8 mouse cellular contexts compared by ENCODE assay signal in genomic region chr7:98702283-98703240, GRCm38 (mm10). TPM values are rescaled to one million over a fixed set of nuclear protein-coding genes. Genes with fewer than 3 reads are reported as not detected.
DNase-seq lines count a peak whose midpoint lies in the region; ATAC-seq lines count a peak whose summit lies in the region.

Gene Thap12, plus strand, starts transcription at chr7:98703103.

- intact Hi-C loops in heart, postnatal 14 days (cut with DNase I), result loop anchor here (2.0 to 5.0 kb wide), 2 partner anchors 46 to 220 kb away; partner anchors contain the start of gene Emsy

- H3K9ac ChIP-seq in forebrain, embryonic 14.5 days (ENCODE audit: low read length), result peak within 1 kb of the TSS; percentile 95
- H3K9ac ChIP-seq in neural tube, embryonic 15.5 days (replicated peaks), result peak within 1 kb of the TSS; percentile 74

- peaks cover 21% of the 10 kb centered on the region for H3K4me1 ChIP-seq in forebrain, embryonic 14.5 days (ENCODE audit: control insufficient read depth, insufficient read depth, low read length)
- H3K4me1 ChIP-seq in neural tube, embryonic 15.5 days, result peaks cover 24% of the 10 kb centered on the region

- H3K27me3 ChIP-seq in forebrain, embryonic 14.5 days (replicated peaks; ENCODE audit: control insufficient read depth, insufficient read depth, low read length), result no peaks in the 10 kb centered on the region
- no peaks in the 10 kb centered on the region for H3K27me3 ChIP-seq in neural tube, embryonic 15.5 days (replicated peaks)

- WGBS in forebrain, embryonic 14.5 days, result 2% methylated on average over 65 of the region's 65 CpGs
- 2% methylated on average over 60 of the region's 65 CpGs for WGBS in neural tube, embryonic 15.5 days

- no peaks in the 10 kb centered on the region for H3K9me3 ChIP-seq in forebrain, embryonic 14.5 days (replicated peaks; ENCODE audit: control insufficient read depth, low read length)
- H3K9me3 ChIP-seq in neural tube, embryonic 15.5 days (replicated peaks), result no peaks in the 10 kb centered on the region

- no peaks in the 10 kb centered on the region for H3K36me3 ChIP-seq in forebrain, embryonic 14.5 days (ENCODE audit: control insufficient read depth, insufficient read depth, low read length)
- H3K36me3 ChIP-seq in neural tube, embryonic 15.5 days, result no peaks in the 10 kb centered on the region

- H3K4me3 ChIP-seq in forebrain, embryonic 14.5 days (ENCODE audit: low read depth, low read length), result peak within 1 kb of the TSS; percentile 96
- peak within 1 kb of the TSS; percentile 78 for H3K4me3 ChIP-seq in neural tube, embryonic 15.5 days (replicated peaks)

- H3K27ac ChIP-seq in forebrain, embryonic 14.5 days (ENCODE audit: low read depth, low read length), result peak within 1 kb of the TSS; percentile 76
- H3K27ac ChIP-seq in neural tube, embryonic 15.5 days (replicated peaks), result peak within 1 kb of the TSS; percentile 87

- peak within 1 kb of the TSS; percentile 75 for H3K4me2 ChIP-seq in forebrain, embryonic 14.5 days (ENCODE audit: low read length)
- H3K4me2 ChIP-seq in neural tube, embryonic 15.5 days, result peak within 1 kb of the TSS; percentile 73

- peak; percentile 98 for DNase-seq in ES-CJ7 (ENCODE audit: low read depth, low spot score)
- peak; percentile 100 for DNase-seq in cerebellum, adult 11 months
- peak; percentile 99 for DNase-seq in forebrain, embryonic 14.5 days (ENCODE audit: low spot score)
- DNase-seq in heart, postnatal 14 days, result peak; percentile 99 to 100
- DNase-seq in layer of hippocampus, adult 11-12 months (ENCODE audit: low spot score), result peak; percentile 99
- peak; percentile 99 for DNase-seq in lung, adult 18-20 months
- peak; percentile 99 for DNase-seq in testis, postnatal 14 days (ENCODE audit: low spot score)

- ATAC-seq in forebrain, embryonic 14.5 days, result peak; percentile 99
- ATAC-seq in neural tube, embryonic 15.5 days (ENCODE audit: low FRiP score), result peak; percentile 98

RNA-seq across cellular contexts. Expression of gene Thap12, which starts in this region (rescaled TPM):
- 42.5 and 48.3 TPM in 2 replicates for polyA plus RNA-seq in forebrain, embryonic 14.5 days (2014; fragmentation: Nextera tagmentation; extraction: Ambion mirVana)
- total RNA-seq in heart, postnatal 14 days (2021), result 10 to 100 TPM; 60.5 to 70.9 TPM
- 43.1 and 45.3 TPM in 2 replicates for polyA plus RNA-seq in neural tube, embryonic 15.5 days (2015; fragmentation: Nextera tagmentation; extraction: Ambion mirVana)

Comparison
In these comparisons a context has a peak if more than half of its experiments do, and no peak if none do; other contexts are left out.
1. Peak in every context shown above with its lines: DNase-seq, ATAC-seq, H3K4me3 ChIP-seq and H3K27ac ChIP-seq.